Mouse (Mus musculus) brain, embryonic 14.5 days (tissue): Measurements from ENCODE around the gene Zg16. TPM values are rescaled to one million over a fixed set of nuclear protein-coding genes. Genes with fewer than 3 reads are reported as not detected.

Experiments
- DNase-seq: peaks from one replicate; pipeline ENCODE4 v3.0.0-alpha.2; 2011; ENCODE audit warnings: low read depth
- CTCF ChIP-seq: fragments of 200-500 bp; IDR thresholded peaks from 2 replicates; pipeline ENCODE4 v1.5.1; 2012; ENCODE audit warnings: inconsistent platforms, mild to moderate bottlenecking, moderate library complexity, borderline replicate concordance; ENCODE audit not compliant: insufficient read depth, insufficient read length; ENCODE audit errors: extremely low read depth
- POLR2A ChIP-seq: fragments of 200-500 bp; IDR thresholded peaks from 2 replicates; pipeline ENCODE4 v1.6.1; 2012; ENCODE audit warnings: mild to moderate bottlenecking, inconsistent platforms, borderline replicate concordance; ENCODE audit not compliant: poor library complexity, insufficient read depth, insufficient read length, severe bottlenecking; ENCODE audit errors: extremely low read depth
- polyA plus RNA-seq: library from polyadenylated mRNA; depleted of rRNA; stranded (reverse); fragments of >200 nt; gene quantifications from 2 replicates; pipeline ENCODE4 v1.2.3, GENCODE M21; 2012

Gene Zg16
- polyA plus RNA-seq, 1 experiment, result 0.21 TPM

- DNase-seq, result no peak
- TF ChIP-seq POLR2A (no peak), CTCF (no peak)
Measured at GRCm38 (mm10) chr7:127030172-127030571, 57.0 kb downstream of the Zg16 start.

- DNase-seq, result no peak
- TF ChIP-seq POLR2A, result no peak
- TF ChIP-seq CTCF, result no peak
Measured at GRCm38 (mm10) chr7:127027885-127028284, 59.2 kb downstream of the Zg16 start.

- TF ChIP-seq POLR2A (no peak), CTCF (no peak)
- DNase-seq, result peak; percentile 100
Measured at GRCm38 (mm10) chr7:127026984-127027726, 60.0 kb downstream of the Zg16 start, which contains the start of gene Maz. Gene Maz, minus strand, starts transcription at chr7:127027037.

GRCm38 (mm10) chr7:127026616-127026983 is 60.5 kb downstream of the Zg16 start:
- no peak for TF ChIP-seq CTCF
- TF ChIP-seq POLR2A, result 0 out of 2 replicates have a peak, but pooled peaks have one; percentile 27
- DNase-seq, result no peak

- peak; percentile 78 for DNase-seq
- TF ChIP-seq POLR2A (peak; percentile 44; the same call in 1 of the 2 replicates), CTCF (no peak)
Measured at GRCm38 (mm10) chr7:127026161-127026600, 60.9 kb downstream of the Zg16 start.

- TF ChIP-seq POLR2A (no peak), CTCF (no peak)
- DNase-seq, result peak; percentile 58
Measured at GRCm38 (mm10) chr7:127025556-127026160, 61.5 kb downstream of the Zg16 start.

GRCm38 (mm10) chr7:127024755-127025555 is 62.2 kb downstream of the Zg16 start:
- TF ChIP-seq CTCF, result peak; percentile 57; the same call in 1 of the 2 replicates
- TF ChIP-seq POLR2A, result peak; percentile 23; the same call in 1 of the 2 replicates

GRCm38 (mm10) chr7:127023896-127024690 is 63.0 kb downstream of the Zg16 start:
- TF ChIP-seq CTCF (no peak), POLR2A (no peak)
- peak; percentile 24 for DNase-seq

More at GRCm38 (mm10) chr7:127024755-127025555, 62.2 kb downstream of the Zg16 start:
- peak; percentile 95 for DNase-seq

GRCm38 (mm10) chr7:127023272-127023691 is 63.8 kb downstream of the Zg16 start:
- TF ChIP-seq CTCF (no peak), POLR2A (no peak)
- DNase-seq, result no peak

- TF ChIP-seq POLR2A (no peak), CTCF (no peak)
- no peak for DNase-seq
Measured at GRCm38 (mm10) chr7:127022528-127023271, 64.4 kb downstream of the Zg16 start.
